Mouse (Mus musculus): ENCODE results near the gene Nfix. TPM values are rescaled to one million over a fixed set of nuclear protein-coding genes. Genes with fewer than 3 reads are reported as not detected.

The Nfix gene
- polyA plus RNA-seq, 1 experiment from 2014 or later = 28.7 TPM

DNA sequence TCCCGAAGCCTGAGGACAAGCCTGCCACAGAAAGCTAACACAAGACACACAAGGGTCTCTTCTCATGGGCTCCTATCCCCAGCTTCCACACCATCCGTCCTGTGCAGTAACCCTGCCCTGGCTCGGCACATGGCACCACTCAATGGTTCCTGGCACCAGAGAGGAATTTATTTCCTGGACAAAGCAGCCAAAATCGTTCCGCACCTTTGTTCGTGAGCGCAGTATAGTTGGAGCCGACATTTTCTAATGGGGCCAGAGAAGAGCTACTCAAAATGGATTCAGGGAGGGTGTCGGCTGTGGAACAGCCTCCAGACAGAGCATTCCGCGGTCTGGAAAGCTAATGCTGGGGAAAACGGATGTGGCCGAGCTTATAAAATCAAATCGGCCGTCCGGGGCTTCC is 50.6 kb downstream of the Nfix start:
- 70% methylated on average over 16 of the region's 16 CpGs for WGBS
- Histone ChIP-seq H3K9me3 (no peaks in the 10 kb centered on the region), H3K4me3 (replicated peaks) (no peak overlapping the region), H3K4me2 (no peak overlapping the region), H3K4me1 (peaks cover 25% of the 10 kb centered on the region), H3K9ac (no peak overlapping the region), H3K27me3 (replicated peaks) (no peaks in the 10 kb centered on the region; the same call in 1 of the 2 replicates), H3K36me3 (0 out of 2 replicates have a peak, but pooled peaks cover 4% of the 10 kb centered on the region), H3K27ac (peak overlapping the region; percentile 40; the same call in 1 of the 2 replicates)
- ATAC-seq (ENCODE audit: insufficient read depth, low FRiP score, low read depth) = no peak

- 18% methylated on average over 17 of the region's 17 CpGs for WGBS
- no peaks in the 10 kb centered on the region for H3K9me3 ChIP-seq
- H3K4me2 ChIP-seq = peak overlapping the region; percentile 16
- H3K36me3 ChIP-seq = no peaks in the 10 kb centered on the region
- no peak overlapping the region for H3K9ac ChIP-seq
- H3K27ac ChIP-seq = peak overlapping the region; percentile 91
- no peak overlapping the region for H3K4me3 ChIP-seq (replicated peaks)
- H3K27me3 ChIP-seq (replicated peaks) = no peaks in the 10 kb centered on the region; the same call in 1 of the 2 replicates
- peak; percentile 9; the same call in 1 of the 2 replicates for ATAC-seq (ENCODE audit: insufficient read depth, low FRiP score, low read depth)
- peaks cover 66% of the 10 kb centered on the region for H3K4me1 ChIP-seq
Observed at GRCm38 (mm10) chr8:84745032-84745925, 54.9 kb downstream of the Nfix start.

GRCm38 (mm10) chr8:84743517-84744420 is 56.4 kb downstream of the Nfix start:
- no peak overlapping the region for H3K9ac ChIP-seq
- no peak overlapping the region for H3K4me3 ChIP-seq (replicated peaks)
- H3K36me3 ChIP-seq = no peaks in the 10 kb centered on the region
- peaks cover 76% of the 10 kb centered on the region for H3K4me1 ChIP-seq
- WGBS = 19% methylated on average over 17 of the region's 17 CpGs
- no peaks in the 10 kb centered on the region for H3K27me3 ChIP-seq (replicated peaks)
- no peaks in the 10 kb centered on the region for H3K9me3 ChIP-seq
- peak overlapping the region; percentile 91 for H3K27ac ChIP-seq
- peak; percentile 38 for ATAC-seq (ENCODE audit: insufficient read depth, low FRiP score, low read depth)
- H3K4me2 ChIP-seq = peak overlapping the region; percentile 42

DNA sequence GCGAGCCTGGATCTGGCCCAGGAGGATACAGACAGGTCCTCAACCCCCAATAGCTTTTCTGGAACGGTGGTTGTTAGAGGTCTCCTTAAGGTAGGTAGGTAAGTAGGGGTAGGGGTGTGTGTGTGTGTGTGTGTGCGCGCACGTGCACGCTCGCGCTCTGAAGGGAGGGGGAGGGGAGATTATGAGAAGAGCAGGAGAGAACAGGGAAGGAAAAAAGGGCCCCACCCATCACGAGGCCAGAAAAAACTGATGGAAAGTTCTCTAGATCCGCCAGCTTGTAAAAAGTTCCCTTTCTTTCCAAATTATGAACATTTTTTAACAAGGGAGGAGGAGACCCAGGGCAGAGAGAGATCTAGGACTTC is 57.1 kb downstream of the Nfix start:
- WGBS = 16% methylated on average over 10 of the region's 10 CpGs
- Histone ChIP-seq H3K9me3 (no peaks in the 10 kb centered on the region), H3K9ac (no peak overlapping the region)

DNA sequence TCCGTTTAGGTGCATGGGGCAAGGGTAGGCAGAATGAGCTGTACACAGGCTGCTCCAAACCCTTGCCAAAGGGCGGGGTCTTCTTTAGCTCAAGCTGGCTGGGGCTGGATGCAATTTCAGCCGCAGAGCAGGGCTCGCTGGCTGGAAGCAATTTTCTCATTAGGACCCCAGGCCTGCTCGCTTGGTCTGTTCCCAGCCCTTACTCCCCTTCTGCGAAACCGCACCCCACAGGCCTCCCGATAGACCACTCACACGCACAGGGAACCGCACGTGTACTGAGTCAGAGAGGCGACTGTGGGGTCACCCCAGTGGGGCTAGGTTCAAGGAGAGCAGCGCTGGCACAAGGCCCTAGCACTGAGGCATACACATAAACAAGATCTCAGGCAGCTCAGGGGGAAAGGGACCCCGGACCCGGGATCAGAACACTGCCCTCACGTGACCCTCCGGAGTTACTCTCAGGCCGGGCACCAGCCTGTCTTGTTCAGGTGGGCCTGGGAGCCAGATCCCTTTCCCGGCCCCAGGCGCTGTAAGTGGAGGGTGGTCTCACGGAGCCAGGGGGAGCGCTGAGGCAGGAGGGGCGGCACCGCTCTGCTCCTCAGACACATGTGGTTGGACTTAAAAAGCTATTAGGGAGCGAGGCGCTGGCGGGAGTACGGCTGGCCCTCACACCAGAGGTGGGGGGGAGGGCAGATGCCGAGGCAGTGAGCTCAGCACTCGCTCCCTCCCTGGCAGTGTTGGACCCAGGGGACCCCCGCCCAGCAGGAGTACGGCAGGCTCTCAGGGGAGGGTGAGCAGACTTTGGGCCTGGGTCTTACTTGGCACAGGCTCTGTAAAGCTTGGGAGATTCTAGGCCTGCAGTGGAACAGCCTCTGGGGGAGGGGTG is 57.7 kb downstream of the Nfix start:
- no peak overlapping the region for H3K9ac ChIP-seq
- 24% methylated on average over 32 of the region's 32 CpGs for WGBS

More for the DNA sequence above, 57.1 kb downstream of the Nfix start:
- H3K27ac ChIP-seq = peak overlapping the region; percentile 91
- H3K36me3 ChIP-seq = no peaks in the 10 kb centered on the region
- no peak overlapping the region for H3K4me3 ChIP-seq (replicated peaks)
- peak overlapping the region; percentile 42 for H3K4me2 ChIP-seq
- ATAC-seq (ENCODE audit: insufficient read depth, low FRiP score, low read depth) = peak; percentile 12
- H3K27me3 ChIP-seq (replicated peaks) = no peaks in the 10 kb centered on the region
- peaks cover 84% of the 10 kb centered on the region for H3K4me1 ChIP-seq

DNA sequence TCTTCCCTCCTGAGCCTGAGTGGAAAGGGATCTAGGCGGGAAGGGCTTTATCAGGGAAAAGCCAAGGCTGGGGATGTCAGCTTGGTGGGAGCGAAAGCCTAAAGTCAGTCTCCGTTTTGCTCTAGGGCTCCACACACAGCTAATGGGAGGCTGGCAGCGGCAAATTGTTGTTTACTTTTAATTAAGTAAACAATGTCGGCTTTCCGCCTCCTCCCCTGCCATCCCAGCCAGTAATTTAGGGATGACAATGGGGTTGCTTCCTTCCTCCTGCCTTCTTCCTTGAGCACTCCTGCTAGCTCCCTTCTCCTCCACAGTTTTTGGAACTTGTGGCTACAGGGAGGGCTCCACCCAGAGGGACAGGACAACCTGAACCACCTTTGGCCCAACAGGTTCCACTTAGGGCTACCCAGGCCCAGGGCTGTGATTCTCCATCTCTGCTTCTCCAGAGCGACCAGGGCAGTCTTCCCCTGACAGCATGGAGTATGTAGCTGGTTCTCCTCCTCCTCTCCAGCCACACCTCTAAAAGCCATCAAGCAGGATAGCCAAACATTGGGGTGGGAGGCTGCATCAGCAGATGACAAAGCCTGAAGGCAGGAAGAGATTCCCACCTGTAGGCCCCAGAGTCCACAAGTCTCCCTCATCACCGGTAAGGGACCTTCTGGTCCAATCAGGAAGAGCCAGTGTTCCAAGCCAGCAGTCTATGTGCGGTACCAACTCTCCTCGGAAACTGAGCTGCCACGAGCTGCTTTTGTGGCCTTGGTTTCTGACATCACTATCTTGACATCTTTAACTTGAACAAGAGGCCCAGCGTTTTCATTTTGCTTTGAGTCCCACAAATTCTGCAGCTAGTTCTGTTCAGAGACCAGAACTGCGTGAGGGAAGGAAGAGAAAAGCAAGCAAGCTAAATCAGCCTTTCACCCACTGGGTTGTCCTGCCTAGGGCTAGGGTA is 59.0 kb downstream of the Nfix start:
- H3K27me3 ChIP-seq (replicated peaks) = no peaks in the 10 kb centered on the region
- no peak overlapping the region for H3K9ac ChIP-seq
- no peaks in the 10 kb centered on the region for H3K9me3 ChIP-seq
- 52% methylated on average over 13 of the region's 13 CpGs for WGBS
- H3K4me2 ChIP-seq = no peak overlapping the region
- no peaks in the 10 kb centered on the region for H3K36me3 ChIP-seq
- peaks cover 85% of the 10 kb centered on the region for H3K4me1 ChIP-seq
- no peak for ATAC-seq (ENCODE audit: insufficient read depth, low FRiP score, low read depth)
- H3K4me3 ChIP-seq (replicated peaks) = no peak overlapping the region
- peak overlapping the region; percentile 91 for H3K27ac ChIP-seq

More for the DNA sequence above, 57.7 kb downstream of the Nfix start:
- Histone ChIP-seq H3K27me3 (replicated peaks) (no peaks in the 10 kb centered on the region), H3K36me3 (no peaks in the 10 kb centered on the region), H3K27ac (peak overlapping the region; percentile 91), H3K9me3 (no peaks in the 10 kb centered on the region), H3K4me1 (peaks cover 90% of the 10 kb centered on the region), H3K4me2 (peak overlapping the region; percentile 42), H3K4me3 (replicated peaks) (no peak overlapping the region)
- peak; percentile 54 for ATAC-seq (ENCODE audit: insufficient read depth, low FRiP score, low read depth)

DNA sequence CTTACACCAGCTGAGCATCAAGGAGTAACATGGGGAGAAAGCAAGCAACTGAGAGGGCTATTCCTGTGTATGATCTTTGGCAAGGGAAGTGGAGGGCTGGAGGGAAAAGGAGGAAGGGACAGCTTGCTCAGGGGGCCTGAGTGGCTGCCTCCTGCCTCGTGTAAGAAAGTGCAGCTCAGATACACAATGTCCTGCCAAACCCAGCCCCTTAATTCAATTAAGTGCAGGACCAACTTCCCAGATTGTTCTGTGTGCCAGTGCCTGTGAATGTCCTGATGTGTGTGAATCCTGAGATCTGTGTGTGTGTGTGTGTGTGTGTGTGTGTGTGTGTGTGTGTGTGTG is 60.8 kb downstream of the Nfix start:
- Histone ChIP-seq H3K4me2 (no peak overlapping the region), H3K27me3 (replicated peaks) (no peaks in the 10 kb centered on the region), H3K4me1 (peaks cover 72% of the 10 kb centered on the region), H3K27ac (peak overlapping the region; percentile 3; the same call in 1 of the 2 replicates), H3K4me3 (replicated peaks) (no peak overlapping the region), H3K36me3 (no peaks in the 10 kb centered on the region), H3K9ac (no peak overlapping the region), H3K9me3 (no peaks in the 10 kb centered on the region)
- no peak for ATAC-seq (ENCODE audit: insufficient read depth, low FRiP score, low read depth)
- WGBS = 13% methylated on average over 1 of the region's 1 CpGs

DNA sequence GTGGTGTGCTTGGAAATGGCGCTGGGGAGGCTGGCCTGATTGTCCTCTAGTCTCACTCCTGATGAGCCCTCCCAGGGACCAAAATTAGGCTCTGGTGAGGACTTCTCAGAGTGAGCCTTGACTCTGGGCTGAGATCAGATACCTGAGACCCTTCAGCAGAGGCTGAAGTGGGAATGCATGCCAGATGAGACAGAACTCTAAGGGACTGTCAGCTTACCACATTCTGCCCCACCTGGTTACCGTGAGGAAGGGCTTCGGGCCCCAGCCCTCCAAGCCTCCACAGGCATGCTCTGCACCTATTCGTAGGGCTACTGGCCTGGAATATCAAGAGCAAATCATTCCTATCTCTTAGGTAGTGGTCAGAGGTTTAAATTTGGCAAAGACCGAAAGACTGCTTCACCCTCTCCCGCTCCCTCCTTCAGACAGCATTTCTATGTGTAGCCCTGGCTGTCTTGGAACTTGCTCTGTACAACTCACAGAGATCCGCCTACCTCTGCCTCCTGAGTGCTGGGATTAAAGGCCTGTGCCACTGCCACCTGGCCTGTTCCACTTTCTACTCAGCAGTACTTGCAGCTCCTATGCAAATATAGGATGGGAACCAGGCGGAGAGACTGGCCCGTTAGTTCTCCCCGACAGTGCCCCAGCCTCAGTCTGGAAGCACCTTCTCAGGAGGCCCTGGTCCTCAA is 61.3 kb downstream of the Nfix start:
- WGBS = 67% methylated on average over 10 of the region's 10 CpGs
- H3K27me3 ChIP-seq (replicated peaks) = no peaks in the 10 kb centered on the region
- no peaks in the 10 kb centered on the region for H3K9me3 ChIP-seq
- H3K4me3 ChIP-seq (replicated peaks) = no peak overlapping the region
- H3K27ac ChIP-seq = peak overlapping the region; percentile 3
- ATAC-seq (ENCODE audit: insufficient read depth, low FRiP score, low read depth) = no peak
- H3K4me2 ChIP-seq = no peak overlapping the region
- no peaks in the 10 kb centered on the region for H3K36me3 ChIP-seq
- H3K9ac ChIP-seq = no peak overlapping the region
- H3K4me1 ChIP-seq = peaks cover 68% of the 10 kb centered on the region

- H3K4me2 ChIP-seq = 0 out of 2 replicates have a peak overlapping the region, but pooled peaks have one; percentile 10
Observed at GRCm38 (mm10) chr8:84738266-84738665, 61.9 kb downstream of the Nfix start.

GRCm38 (mm10) chr8:84737608-84738007 is 62.5 kb downstream of the Nfix start:
- H3K27me3 ChIP-seq (replicated peaks) = no peaks in the 10 kb centered on the region
- no peaks in the 10 kb centered on the region for H3K9me3 ChIP-seq
- peak overlapping the region; percentile 26; the same call in 1 of the 2 replicates for H3K27ac ChIP-seq
- 8% methylated on average over 16 of the region's 16 CpGs for WGBS
- peak overlapping the region; percentile 41 for H3K4me2 ChIP-seq
- 0 out of 2 replicates have a peak overlapping the region, but pooled peaks have one; percentile 16 for H3K9ac ChIP-seq
- no peaks in the 10 kb centered on the region for H3K36me3 ChIP-seq
- no peak overlapping the region for H3K4me3 ChIP-seq (replicated peaks)
- H3K4me1 ChIP-seq = peaks cover 68% of the 10 kb centered on the region
- peak; percentile 32; the same call in 1 of the 2 replicates for ATAC-seq (ENCODE audit: insufficient read depth, low FRiP score, low read depth)

More at GRCm38 (mm10) chr8:84738266-84738665, 61.9 kb downstream of the Nfix start:
- H3K9me3 ChIP-seq = no peaks in the 10 kb centered on the region
- H3K4me3 ChIP-seq (replicated peaks) = no peak overlapping the region
- 37% methylated on average over 10 of the region's 10 CpGs for WGBS
- H3K27ac ChIP-seq = peak overlapping the region; percentile 3
- no peaks in the 10 kb centered on the region for H3K27me3 ChIP-seq (replicated peaks)
- H3K9ac ChIP-seq = peak overlapping the region; percentile 16; the same call in 1 of the 2 replicates
- peaks cover 68% of the 10 kb centered on the region for H3K4me1 ChIP-seq
- ATAC-seq (ENCODE audit: insufficient read depth, low FRiP score, low read depth) = no peak
- no peaks in the 10 kb centered on the region for H3K36me3 ChIP-seq
